Mouse (Mus musculus): ENCODE data around the gene Ndufa4l2. TPM values are rescaled to one million over a fixed set of nuclear protein-coding genes. Genes with fewer than 3 reads are reported as not detected.
A peak's percentile ranks its signal among the peaks of the same experiment; 100 is the strongest.

The Ndufa4l2 gene
- polyA plus RNA-seq, 1 experiment from 2014 or later, result 13.5 TPM

DNA sequence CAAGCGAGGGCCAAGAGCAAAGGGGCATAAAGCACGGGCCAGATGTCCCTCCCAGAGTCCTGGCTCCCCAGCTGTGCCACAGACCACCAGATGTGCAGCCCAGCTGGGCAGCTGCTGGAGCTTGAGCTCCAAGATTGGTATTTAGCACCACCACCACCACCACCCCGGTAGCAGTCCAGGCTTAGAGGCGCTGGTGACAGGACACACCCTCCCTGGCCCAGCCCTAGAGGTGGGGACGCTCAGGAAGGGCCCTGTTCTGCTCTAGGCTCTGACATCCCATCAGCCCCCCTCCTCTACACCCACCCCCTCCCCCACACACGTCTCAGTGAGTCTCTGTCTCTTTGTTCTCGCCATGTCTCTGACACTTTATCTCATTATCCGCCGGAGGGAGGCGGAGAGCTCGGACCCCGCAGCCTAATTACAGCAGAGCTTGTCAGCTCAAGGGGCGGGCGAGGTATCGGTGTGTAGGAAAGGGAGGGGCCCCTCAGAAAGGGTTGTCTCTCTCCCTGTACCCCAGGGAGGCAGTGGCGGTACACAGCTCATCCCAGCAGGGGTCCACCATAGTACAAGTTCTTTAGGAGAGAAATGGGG, 1.2 kb upstream of the Ndufa4l2 start:
- Histone ChIP-seq H3K27ac (ENCODE audit: low read depth, low read length) (peak overlapping the region; percentile 99; the same call in 1 of the 2 replicates), H3K36me3 (ENCODE audit: control insufficient read depth, insufficient read depth, low read length) (no peaks in the 10 kb centered on the region), H3K4me1 (ENCODE audit: control insufficient read depth, insufficient read depth, low read length) (peaks cover 60% of the 10 kb centered on the region), H3K4me3 (ENCODE audit: low read depth, low read length) (no peak overlapping the region), H3K9ac (replicated peaks; ENCODE audit: low read depth, low read length) (peak overlapping the region; percentile 28; the same call in 1 of the 2 replicates), H3K9me3 (ENCODE audit: control insufficient read depth, low read length) (no peaks in the 10 kb centered on the region), H3K4me2 (ENCODE audit: low read depth, low read length) (peak overlapping the region; percentile 90; the same call in 1 of the 2 replicates), H3K27me3 (ENCODE audit: control insufficient read depth, insufficient read depth, low read length) (no peaks in the 10 kb centered on the region)
- no peak for ATAC-seq (ENCODE audit: low read depth)
- under 1% methylated on average over 16 of the region's 16 CpGs for WGBS

- Histone ChIP-seq H3K4me1 (ENCODE audit: control insufficient read depth, insufficient read depth, low read length) (peaks cover 56% of the 10 kb centered on the region), H3K4me2 (ENCODE audit: low read depth, low read length) (peak overlapping the region; percentile 19; the same call in 1 of the 2 replicates), H3K27me3 (ENCODE audit: control insufficient read depth, insufficient read depth, low read length) (no peaks in the 10 kb centered on the region), H3K36me3 (ENCODE audit: control insufficient read depth, insufficient read depth, low read length) (no peaks in the 10 kb centered on the region), H3K9me3 (ENCODE audit: control insufficient read depth, low read length) (no peaks in the 10 kb centered on the region), H3K27ac (ENCODE audit: low read depth, low read length) (peak overlapping the region; percentile 99; the same call in 1 of the 2 replicates), H3K4me3 (ENCODE audit: low read depth, low read length) (no peak overlapping the region), H3K9ac (replicated peaks; ENCODE audit: low read depth, low read length) (peak overlapping the region; percentile 28; the same call in 1 of the 2 replicates)
- WGBS, result 14% methylated on average over 13 of the region's 13 CpGs
- ATAC-seq (ENCODE audit: low read depth), result no peak
Observed at GRCm38 (mm10) chr10:127514111-127514698, 562 bp upstream of the Ndufa4l2 start.

DNA sequence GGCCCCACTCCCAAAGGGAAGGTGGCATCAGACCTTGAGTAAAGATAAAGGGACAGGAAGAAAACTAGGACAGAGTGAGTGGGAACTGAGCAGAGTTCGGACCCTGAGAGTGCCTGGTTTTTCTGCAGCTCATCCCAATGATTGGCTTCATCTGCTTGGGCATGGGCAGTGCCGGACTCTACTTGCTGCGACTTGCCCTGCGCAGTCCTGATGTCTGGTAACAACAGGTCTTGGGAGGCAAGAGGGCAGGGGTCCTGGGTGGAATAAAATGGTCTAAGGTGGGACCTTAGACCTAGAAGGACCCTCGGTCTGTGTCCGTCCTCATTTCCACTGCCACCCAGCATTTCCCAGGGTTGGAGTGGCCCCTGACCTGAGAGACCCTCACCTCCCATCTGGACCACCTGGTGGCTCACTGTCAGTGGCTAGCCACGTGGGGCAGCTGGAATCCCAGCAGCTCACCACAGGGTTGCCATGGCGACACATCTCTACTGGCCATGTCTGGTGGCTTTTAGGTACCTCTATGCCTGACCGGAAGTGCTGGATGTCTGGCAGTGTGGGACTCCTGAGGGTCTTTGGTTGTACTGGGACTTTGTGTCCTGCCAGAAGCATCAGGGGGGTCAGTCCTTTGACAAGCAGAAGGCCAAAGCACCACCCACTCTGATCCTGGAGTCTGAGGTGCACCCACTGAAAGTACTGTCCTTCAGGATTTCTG, 660 bp downstream of the Ndufa4l2 start:
- H3K27ac ChIP-seq (ENCODE audit: low read depth, low read length), result no peak overlapping the region
- WGBS, result 36% methylated on average over 9 of the region's 9 CpGs
- no peak overlapping the region for H3K4me2 ChIP-seq (ENCODE audit: low read depth, low read length)
- ATAC-seq (ENCODE audit: low read depth), result no peak
- H3K9me3 ChIP-seq (ENCODE audit: control insufficient read depth, low read length), result no peaks in the 10 kb centered on the region
- no peak overlapping the region for H3K9ac ChIP-seq (replicated peaks; ENCODE audit: low read depth, low read length)
- H3K4me1 ChIP-seq (ENCODE audit: control insufficient read depth, insufficient read depth, low read length), result peaks cover 43% of the 10 kb centered on the region
- peaks cover 6% of the 10 kb centered on the region; the same call in 1 of the 2 replicates for H3K36me3 ChIP-seq (ENCODE audit: control insufficient read depth, insufficient read depth, low read length)
- H3K4me3 ChIP-seq (ENCODE audit: low read depth, low read length), result 0 out of 2 replicates have a peak overlapping the region, but pooled peaks have one; percentile 5
- no peaks in the 10 kb centered on the region for H3K27me3 ChIP-seq (ENCODE audit: control insufficient read depth, insufficient read depth, low read length)

GRCm38 (mm10) chr10:127515983-127516459, 1.3 kb downstream of the Ndufa4l2 start:
- no peak overlapping the region for H3K27ac ChIP-seq (ENCODE audit: low read depth, low read length)
- H3K27me3 ChIP-seq (ENCODE audit: control insufficient read depth, insufficient read depth, low read length), result no peaks in the 10 kb centered on the region
- H3K9me3 ChIP-seq (ENCODE audit: control insufficient read depth, low read length), result no peaks in the 10 kb centered on the region
- peaks cover 37% of the 10 kb centered on the region for H3K4me1 ChIP-seq (ENCODE audit: control insufficient read depth, insufficient read depth, low read length)
- no peak overlapping the region for H3K9ac ChIP-seq (replicated peaks; ENCODE audit: low read depth, low read length)
- H3K4me3 ChIP-seq (ENCODE audit: low read depth, low read length), result no peak overlapping the region
- no peak for ATAC-seq (ENCODE audit: low read depth)
- peaks cover 6% of the 10 kb centered on the region; the same call in 1 of the 2 replicates for H3K36me3 ChIP-seq (ENCODE audit: control insufficient read depth, insufficient read depth, low read length)
- H3K4me2 ChIP-seq (ENCODE audit: low read depth, low read length), result no peak overlapping the region
- WGBS, result 25% methylated on average over 8 of the region's 8 CpGs

DNA sequence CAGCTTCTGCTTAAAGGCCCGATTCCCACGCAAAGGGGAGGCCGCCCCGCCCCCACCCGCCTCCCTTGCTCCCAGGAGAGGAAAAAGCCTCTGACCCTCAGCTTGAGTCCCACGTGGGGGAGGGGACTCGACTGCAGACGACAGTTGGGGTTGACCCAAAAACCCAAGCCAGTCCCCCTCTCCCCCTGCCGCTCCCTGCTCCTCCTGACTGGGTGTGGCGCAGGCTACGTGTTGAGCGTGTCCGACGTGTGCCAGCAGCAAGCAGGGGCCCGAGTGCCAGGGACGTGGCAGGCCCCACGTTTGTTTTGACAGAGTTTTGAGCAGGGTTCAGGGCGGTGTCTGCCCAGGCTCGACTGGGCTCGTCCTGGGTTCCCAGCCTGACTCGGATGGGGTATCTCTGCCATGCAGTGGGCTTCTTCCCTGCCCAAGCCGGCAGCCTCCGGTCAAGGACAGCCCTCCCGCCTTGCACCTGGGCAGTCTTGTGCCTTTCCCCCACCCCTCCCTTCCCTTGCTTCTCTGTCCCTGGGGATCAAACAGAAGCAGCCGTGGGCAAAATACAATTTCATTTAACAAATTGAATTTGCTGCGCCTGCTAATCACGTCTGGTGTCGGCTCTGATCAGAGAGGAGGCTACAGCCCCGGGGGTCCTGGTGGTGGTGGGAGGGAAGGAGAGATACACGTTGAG, 2.0 kb downstream of the Ndufa4l2 start:
- Histone ChIP-seq H3K4me3 (ENCODE audit: low read depth, low read length) (no peak overlapping the region), H3K4me2 (ENCODE audit: low read depth, low read length) (0 out of 2 replicates have a peak overlapping the region, but pooled peaks have one; percentile 2), H3K4me1 (ENCODE audit: control insufficient read depth, insufficient read depth, low read length) (peaks cover 39% of the 10 kb centered on the region), H3K9ac (replicated peaks; ENCODE audit: low read depth, low read length) (no peak overlapping the region), H3K27me3 (ENCODE audit: control insufficient read depth, insufficient read depth, low read length) (no peaks in the 10 kb centered on the region), H3K36me3 (ENCODE audit: control insufficient read depth, insufficient read depth, low read length) (peaks cover 6% of the 10 kb centered on the region; the same call in 1 of the 2 replicates), H3K27ac (ENCODE audit: low read depth, low read length) (no peak overlapping the region), H3K9me3 (ENCODE audit: control insufficient read depth, low read length) (no peaks in the 10 kb centered on the region)
- WGBS, result 5% methylated on average over 30 of the region's 30 CpGs
- ATAC-seq (ENCODE audit: low read depth), result no peak

- Histone ChIP-seq H3K27ac (ENCODE audit: low read depth, low read length) (no peak overlapping the region), H3K36me3 (ENCODE audit: control insufficient read depth, insufficient read depth, low read length) (peaks cover 6% of the 10 kb centered on the region; the same call in 1 of the 2 replicates), H3K4me3 (ENCODE audit: low read depth, low read length) (no peak overlapping the region), H3K9me3 (ENCODE audit: control insufficient read depth, low read length) (no peaks in the 10 kb centered on the region), H3K4me1 (ENCODE audit: control insufficient read depth, insufficient read depth, low read length) (peaks cover 33% of the 10 kb centered on the region), H3K27me3 (ENCODE audit: control insufficient read depth, insufficient read depth, low read length) (no peaks in the 10 kb centered on the region), H3K4me2 (ENCODE audit: low read depth, low read length) (no peak overlapping the region), H3K9ac (replicated peaks; ENCODE audit: low read depth, low read length) (no peak overlapping the region)
- no peak for ATAC-seq (ENCODE audit: low read depth)
- 95% methylated on average over 22 of the region's 22 CpGs for WGBS
Observed at GRCm38 (mm10) chr10:127517941-127518340, 3.2 kb downstream of the Ndufa4l2 start.

DNA sequence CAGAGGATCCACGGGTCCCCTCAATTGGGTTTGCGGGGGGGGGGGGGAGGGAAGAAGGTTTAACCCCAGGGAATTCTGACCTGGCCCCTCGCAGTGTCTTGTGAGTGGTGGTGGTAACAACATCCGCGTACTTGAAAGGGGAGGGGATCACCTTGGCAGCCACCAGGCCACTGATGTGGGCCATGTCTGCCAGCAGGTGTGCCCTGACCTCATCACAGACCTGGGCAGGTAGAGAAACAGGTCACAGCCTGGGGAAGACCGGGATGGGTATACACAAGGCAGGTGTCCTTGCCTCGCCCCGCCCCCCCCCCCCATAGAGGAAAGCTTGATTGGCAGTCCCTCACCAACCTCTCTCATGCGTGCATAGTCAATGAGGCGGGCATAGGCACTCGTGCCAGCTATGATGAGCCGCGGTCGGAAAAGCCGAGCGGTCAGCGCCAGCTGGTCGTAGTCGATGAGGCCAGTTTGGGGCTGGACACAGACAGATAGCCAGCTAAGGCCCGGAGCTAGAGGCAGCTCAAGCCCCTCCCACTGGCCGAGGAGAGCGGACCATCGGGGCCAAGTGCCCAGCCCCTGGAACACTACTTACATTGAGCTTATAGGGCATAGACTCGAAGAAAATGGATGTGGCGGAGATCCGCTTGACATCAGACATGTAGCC, 4.4 kb downstream of the Ndufa4l2 start:
- no peak overlapping the region for H3K9ac ChIP-seq (replicated peaks; ENCODE audit: low read depth, low read length)
- H3K36me3 ChIP-seq (ENCODE audit: control insufficient read depth, insufficient read depth, low read length), result peaks cover 6% of the 10 kb centered on the region; the same call in 1 of the 2 replicates
- no peak overlapping the region for H3K27ac ChIP-seq (ENCODE audit: low read depth, low read length)
- no peak for ATAC-seq (ENCODE audit: low read depth)
- no peaks in the 10 kb centered on the region for H3K9me3 ChIP-seq (ENCODE audit: control insufficient read depth, low read length)
- H3K4me1 ChIP-seq (ENCODE audit: control insufficient read depth, insufficient read depth, low read length), result peaks cover 20% of the 10 kb centered on the region
- no peak overlapping the region for H3K4me2 ChIP-seq (ENCODE audit: low read depth, low read length)
- no peak overlapping the region for H3K4me3 ChIP-seq (ENCODE audit: low read depth, low read length)
- H3K27me3 ChIP-seq (ENCODE audit: control insufficient read depth, insufficient read depth, low read length), result no peaks in the 10 kb centered on the region
- WGBS, result 97% methylated on average over 24 of the region's 26 CpGs

DNA sequence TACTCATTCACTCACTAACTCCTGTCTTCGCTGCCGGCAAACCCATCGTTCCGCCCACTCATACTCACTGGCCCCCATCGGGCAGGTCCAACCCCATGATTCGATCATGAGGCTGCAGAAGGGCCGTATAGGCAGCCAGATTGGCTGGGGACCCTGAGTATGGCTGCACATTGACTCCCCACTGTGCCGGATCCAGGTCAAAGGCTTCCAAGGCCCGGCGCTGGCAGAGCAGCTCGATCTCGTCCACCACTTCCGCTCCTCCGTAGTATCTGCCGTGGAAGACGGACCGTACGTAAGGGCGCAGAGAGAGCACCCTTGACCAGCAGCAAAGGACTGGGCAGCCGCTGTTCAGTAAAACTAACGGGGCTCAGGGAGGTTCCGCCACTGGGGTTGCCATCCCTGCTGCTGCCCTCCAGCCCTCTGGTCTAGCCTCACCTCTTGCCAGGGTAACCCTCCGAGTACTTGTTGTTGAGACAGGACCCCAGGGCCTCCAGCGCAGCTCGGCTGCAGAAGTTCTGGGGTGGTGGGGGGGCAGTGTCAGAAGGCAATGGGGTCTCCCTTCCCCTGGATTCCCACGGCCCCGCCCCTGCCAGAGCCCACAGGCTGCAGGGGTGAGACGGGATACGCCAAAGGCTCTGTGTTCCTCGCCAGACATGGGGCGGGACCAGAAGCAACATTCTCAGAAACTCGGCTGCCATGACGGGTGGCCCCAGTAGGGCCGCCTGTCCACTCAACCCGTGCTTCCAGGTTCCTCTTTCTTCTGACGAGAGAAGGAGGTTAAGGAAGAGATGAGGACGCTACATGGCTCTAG, 5.3 kb downstream of the Ndufa4l2 start:
- ATAC-seq (ENCODE audit: low read depth), result no peak
- peaks cover 26% of the 10 kb centered on the region for H3K4me1 ChIP-seq (ENCODE audit: control insufficient read depth, insufficient read depth, low read length)
- peaks cover 6% of the 10 kb centered on the region; the same call in 1 of the 2 replicates for H3K36me3 ChIP-seq (ENCODE audit: control insufficient read depth, insufficient read depth, low read length)
- H3K27me3 ChIP-seq (ENCODE audit: control insufficient read depth, insufficient read depth, low read length), result no peaks in the 10 kb centered on the region
- WGBS, result 92% methylated on average over 37 of the region's 37 CpGs
- H3K27ac ChIP-seq (ENCODE audit: low read depth, low read length), result no peak overlapping the region
- H3K4me2 ChIP-seq (ENCODE audit: low read depth, low read length), result no peak overlapping the region
- no peak overlapping the region for H3K9ac ChIP-seq (replicated peaks; ENCODE audit: low read depth, low read length)
- no peak overlapping the region for H3K4me3 ChIP-seq (ENCODE audit: low read depth, low read length)
- no peaks in the 10 kb centered on the region for H3K9me3 ChIP-seq (ENCODE audit: control insufficient read depth, low read length)

Measured in neural tube, embryonic 14.5 days (tissue).